Mouse (Mus musculus): ENCODE data around the gene Egr4.
A peak's percentile ranks its signal among the peaks of the same experiment; 100 is the strongest.

Gene Egr4

GRCm38 (mm10) chr6:85491606-85492005 is 21.8 kb downstream of the Egr4 start:
- no peak for DNase-seq

- no peak for DNase-seq
Measured at GRCm38 (mm10) chr6:85490252-85490651, 23.1 kb downstream of the Egr4 start.

- DNase-seq = no peak
Measured at GRCm38 (mm10) chr6:85489717-85490116, 23.7 kb downstream of the Egr4 start.

GRCm38 (mm10) chr6:85488510-85488909 is 24.9 kb downstream of the Egr4 start:
- DNase-seq = no peak

GRCm38 (mm10) chr6:85485738-85486137 is 27.7 kb downstream of the Egr4 start:
- DNase-seq = no peak

GRCm38 (mm10) chr6:85483843-85484721 is 29.3 kb downstream of the Egr4 start:
- DNase-seq = peak; percentile 6

- DNase-seq = no peak
Measured at GRCm38 (mm10) chr6:85480685-85481084, 32.7 kb downstream of the Egr4 start.

- no peak for DNase-seq
Measured at GRCm38 (mm10) chr6:85479979-85480378, 33.4 kb downstream of the Egr4 start.

- DNase-seq = no peak
Measured at GRCm38 (mm10) chr6:85478416-85478815, 35.0 kb downstream of the Egr4 start.

- DNase-seq = peak; percentile 39
Measured at GRCm38 (mm10) chr6:85477366-85477917, 35.9 kb downstream of the Egr4 start.

- DNase-seq = no peak
Measured at GRCm38 (mm10) chr6:85475581-85475980, 37.8 kb downstream of the Egr4 start.

- no peak for DNase-seq
Measured at GRCm38 (mm10) chr6:85472542-85472941, 40.8 kb downstream of the Egr4 start.

- no peak for DNase-seq
Measured at GRCm38 (mm10) chr6:85471962-85472361, 41.4 kb downstream of the Egr4 start.

- DNase-seq = no peak
Measured at GRCm38 (mm10) chr6:85469660-85470430, 43.5 kb downstream of the Egr4 start.

GRCm38 (mm10) chr6:85465381-85465780 is 48.0 kb downstream of the Egr4 start:
- DNase-seq = no peak
